Mouse (Mus musculus): ENCODE results near the gene Nek1. TPM values are rescaled to one million over a fixed set of nuclear protein-coding genes. Genes with fewer than 3 reads are reported as not detected.

Gene Nek1
- polyA plus RNA-seq (2014; fragmentation: Illumina TruSeq; extraction: RNeasy Lipid Tissue Mini Kit (QIAGEN cat#74804); ENCODE audit: low read depth, low replicate concordance): 22.0 TPM

DNA sequence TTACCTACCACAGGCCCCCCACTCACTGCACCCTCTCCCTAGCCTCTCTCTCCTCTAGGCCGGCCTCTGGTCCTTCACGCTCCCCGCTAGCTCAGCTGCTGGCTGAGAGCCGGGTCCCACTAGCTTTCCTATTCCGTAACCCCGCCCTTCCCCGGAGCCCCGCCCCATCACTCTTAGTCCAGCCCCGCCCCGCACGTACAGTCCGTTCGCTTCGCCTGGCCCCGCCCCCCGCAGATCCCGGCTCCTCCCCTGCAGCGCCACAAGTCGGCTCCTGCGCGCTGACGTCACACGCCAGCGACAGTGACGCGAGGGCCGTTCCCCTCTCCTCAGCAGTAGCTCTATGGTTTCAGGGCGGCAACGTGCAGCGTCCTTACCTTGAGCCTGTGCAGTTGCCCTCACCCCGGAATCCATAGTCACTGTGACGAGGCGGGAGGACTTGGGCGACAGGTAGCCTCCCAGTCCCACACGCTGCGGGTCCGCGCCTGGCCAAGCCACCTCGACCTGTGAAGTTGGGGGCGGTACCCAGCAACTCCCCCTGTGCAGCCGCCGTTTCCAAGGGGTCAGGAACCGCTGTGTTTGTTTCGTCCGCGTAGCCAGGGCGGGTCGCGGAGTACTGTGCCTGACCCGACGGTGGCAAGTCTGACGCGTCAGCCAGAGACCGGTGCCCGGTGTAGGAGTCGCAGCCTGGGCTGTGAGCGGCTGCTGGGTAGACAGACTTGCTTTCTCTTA, at the start of gene Nek1:
Gene Nek1, plus strand, starts transcription at position 286 of the 729 bp plus-strand sequence.

DNA sequence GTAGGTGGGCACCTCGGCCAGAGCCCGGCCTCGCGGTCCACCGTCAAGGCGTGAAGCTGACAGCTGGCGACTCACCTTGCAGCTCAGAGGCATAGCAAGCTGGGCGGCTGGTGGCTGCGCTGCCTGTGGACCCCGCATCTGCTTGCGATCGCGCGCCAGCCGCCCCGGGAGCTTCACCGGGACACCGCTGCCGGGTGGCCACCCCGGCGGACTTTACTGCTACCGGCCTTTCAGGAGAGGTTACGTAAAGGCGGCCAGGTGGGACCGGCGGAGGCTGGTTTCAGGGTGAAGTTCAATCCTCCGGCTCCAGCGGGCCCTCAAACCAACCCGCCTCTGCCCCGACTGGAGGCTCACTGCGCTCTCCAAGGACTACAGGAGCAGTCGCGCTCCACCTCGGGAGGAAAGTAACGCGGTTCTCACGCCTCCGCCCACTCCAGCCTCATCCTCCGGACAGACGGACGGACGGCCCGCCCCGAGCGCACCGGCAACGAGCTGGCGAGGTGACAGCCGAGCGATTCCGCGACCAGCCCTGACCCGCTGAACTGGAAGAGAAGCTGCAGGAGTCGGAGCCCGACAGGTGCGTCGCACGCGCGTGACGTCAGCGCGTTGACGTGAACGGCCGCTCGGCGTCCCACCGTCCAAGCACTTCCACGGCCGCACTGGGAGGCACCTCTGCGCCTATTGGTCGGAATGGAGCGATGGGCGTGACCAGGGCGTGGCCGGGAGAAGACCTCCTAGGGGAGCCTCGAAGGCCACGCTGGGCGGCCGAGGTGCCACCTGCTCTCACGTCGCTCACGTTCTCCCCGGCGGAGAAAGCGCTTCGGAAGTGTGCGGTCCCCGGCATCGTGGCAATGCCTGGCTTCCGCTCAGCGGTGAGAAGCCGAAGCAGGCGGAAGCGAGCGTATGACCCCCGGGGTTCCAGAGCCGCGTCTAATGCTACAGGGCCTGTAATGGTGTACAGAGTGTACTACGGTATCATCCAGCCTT, 10.0 kb upstream of the Nek1 start, which contains the start of gene Clcn3:
Gene Clcn3, minus strand, starts transcription at position 600 of the 987 bp plus-strand sequence.

Other genes starting within 250 kb of the Nek1 start
- gene Hpf1, start 102.8 kb upstream of the Nek1 start, polyA plus RNA-seq (2014; fragmentation: Illumina TruSeq; extraction: RNeasy Lipid Tissue Mini Kit (QIAGEN cat#74804); ENCODE audit: low read depth, low replicate concordance): 76.6 TPM
- gene Clcn3, start 9.9 kb upstream of the Nek1 start, polyA plus RNA-seq (2014; fragmentation: Illumina TruSeq; extraction: RNeasy Lipid Tissue Mini Kit (QIAGEN cat#74804); ENCODE audit: low read depth, low replicate concordance): 159 TPM
- gene Sh3rf1, start 230.7 kb downstream of the Nek1 start, polyA plus RNA-seq (2014; fragmentation: Illumina TruSeq; extraction: RNeasy Lipid Tissue Mini Kit (QIAGEN cat#74804); ENCODE audit: low read depth, low replicate concordance): 15.6 TPM

Data from kidney, adult 10 weeks (tissue).